Mouse (Mus musculus) inflammation-experienced regulatory T-cells, adult 6 months (primary cell): ENCODE results near the gene Gm44503. TPM values are rescaled to one million over a fixed set of nuclear protein-coding genes. Genes with fewer than 3 reads are reported as not detected.
A peak's percentile ranks its signal among the peaks of the same experiment; 100 is the strongest.

ENCODE experiments used
- ATAC-seq: one replicate; pipeline ENCODE4 v1.8.0; 2017
- polyA plus RNA-seq, 3 experiments: library from polyadenylated mRNA; unstranded; fragments of 100-300 nt; shearing (Covaris generic); gene quantifications; one replicate each; pipeline ENCODE4 v1.2.1; 2017

Gm44503 gene
- polyA plus RNA-seq: not detected

GRCm38 (mm10) chr9:72958521-72959450 is at the start of gene Gm44503, which contains the start of gene Dyx1c1:
Gene Gm44503, plus strand, starts transcription at chr9:72958852.
Gene Dyx1c1, plus strand, starts transcription at chr9:72958785.
- peak; percentile 78 for ATAC-seq

GRCm38 (mm10) chr9:72911381-72911780 is 47.3 kb upstream of the Gm44503 start:
- no peak for ATAC-seq

GRCm38 (mm10) chr9:72913551-72913950 is 45.1 kb upstream of the Gm44503 start:
- no peak for ATAC-seq

GRCm38 (mm10) chr9:72915728-72916127 is 42.9 kb upstream of the Gm44503 start:
- ATAC-seq: no peak

GRCm38 (mm10) chr9:72923068-72923467 is 35.6 kb upstream of the Gm44503 start:
- no peak for ATAC-seq

GRCm38 (mm10) chr9:72925021-72925934 is 33.4 kb upstream of the Gm44503 start, which contains the start of gene Pygo1:
Gene Pygo1, plus strand, starts transcription at chr9:72925645.
- no peak for ATAC-seq

- no peak for ATAC-seq
Observed at GRCm38 (mm10) chr9:72925935-72926258, 32.8 kb upstream of the Gm44503 start.

GRCm38 (mm10) chr9:72931166-72931790 is 27.4 kb upstream of the Gm44503 start:
- ATAC-seq: no peak

GRCm38 (mm10) chr9:72935309-72935708 is 23.3 kb upstream of the Gm44503 start:
- no peak for ATAC-seq

GRCm38 (mm10) chr9:72936301-72936700 is 22.4 kb upstream of the Gm44503 start:
- ATAC-seq: no peak

GRCm38 (mm10) chr9:72943424-72943823 is 15.2 kb upstream of the Gm44503 start:
- no peak for ATAC-seq

GRCm38 (mm10) chr9:72944286-72944685 is 14.4 kb upstream of the Gm44503 start:
- no peak for ATAC-seq

- ATAC-seq: no peak
Observed at GRCm38 (mm10) chr9:72947010-72947409, 11.6 kb upstream of the Gm44503 start.

- ATAC-seq: no peak
Observed at GRCm38 (mm10) chr9:72949572-72949971, 9.1 kb upstream of the Gm44503 start.

GRCm38 (mm10) chr9:72954746-72955145 is 3.9 kb upstream of the Gm44503 start:
- ATAC-seq: no peak

- peak; percentile 41 for ATAC-seq
Observed at GRCm38 (mm10) chr9:72955546-72955945, 3.1 kb upstream of the Gm44503 start.

GRCm38 (mm10) chr9:72961346-72961745 is 2.7 kb downstream of the Gm44503 start:
- no peak for ATAC-seq

GRCm38 (mm10) chr9:72961959-72962358 is 3.3 kb downstream of the Gm44503 start:
- peak; percentile 69 for ATAC-seq

- peak; percentile 60 for ATAC-seq
Observed at GRCm38 (mm10) chr9:72968349-72969061, 9.9 kb downstream of the Gm44503 start.

GRCm38 (mm10) chr9:72969874-72970273 is 11.2 kb downstream of the Gm44503 start:
- peak; percentile 94 for ATAC-seq

- no peak for ATAC-seq
Observed at GRCm38 (mm10) chr9:72972435-72972834, 13.8 kb downstream of the Gm44503 start.

- ATAC-seq: no peak
Observed at GRCm38 (mm10) chr9:72972984-72973383, 14.3 kb downstream of the Gm44503 start.
